Mouse (Mus musculus) heart, embryonic 16.5 days (tissue): ENCODE measurements around the gene A030005K14Rik. TPM values are rescaled to one million over a fixed set of nuclear protein-coding genes. Genes with fewer than 3 reads are reported as not detected.
A peak's percentile ranks its signal among the peaks of the same experiment; 100 is the strongest.

ENCODE experiments used
- ATAC-seq: fragments of 200-750 bp; cut with Nextera tagmentation; replicated peaks from 2 replicates; pipeline ENCODE4 v1.8.0; 2017; ENCODE audit warnings: moderate number of reproducible peaks; ENCODE audit not compliant: insufficient read depth, low FRiP score; ENCODE audit errors: extremely low read depth
- H3K27ac ChIP-seq: fragments of 300-500 bp; sonication (generic); 2 replicates; pipeline ENCODE4 v1.5.1; 2014; ENCODE audit warnings: mild to moderate bottlenecking, low read length, control low read depth, moderate library complexity
- H3K27me3 ChIP-seq: fragments of 300-500 bp; sonication (generic); 2 replicates; pipeline ENCODE4 v1.6.1; 2014; ENCODE audit warnings: low read length, mixed read lengths; ENCODE audit not compliant: control insufficient read depth, insufficient read depth
- H3K36me3 ChIP-seq: fragments of 300-500 bp; sonication (generic); 2 replicates; pipeline ENCODE4 v1.6.1; 2014; ENCODE audit not compliant: control insufficient read depth, insufficient read depth
- H3K4me1 ChIP-seq: fragments of 300-500 bp; sonication (generic); 2 replicates; pipeline ENCODE4 v1.6.1; 2014; ENCODE audit warnings: low read length, mixed read lengths; ENCODE audit not compliant: control insufficient read depth, insufficient read depth
- H3K4me2 ChIP-seq: fragments of 300-500 bp; sonication (generic); 2 replicates; pipeline ENCODE4 v1.6.1; 2014; ENCODE audit warnings: low read depth, mild to moderate bottlenecking, control low read depth, low read length
- H3K4me3 ChIP-seq: fragments of 300-500 bp; sonication (generic); 2 replicates; pipeline ENCODE4 v1.5.1; 2014; ENCODE audit warnings: mild to moderate bottlenecking, control low read depth, low read length
- H3K9ac ChIP-seq: fragments of 300-500 bp; sonication (generic); 2 replicates; pipeline ENCODE4 v1.6.1; 2014; ENCODE audit warnings: low read length, control low read depth
- H3K9me3 ChIP-seq: fragments of 300-500 bp; sonication (generic); replicated peaks from 2 replicates; pipeline ENCODE4 v1.6.1; 2016; ENCODE audit warnings: low read length; ENCODE audit not compliant: control insufficient read depth
- WGBS: fragments of 180-500 bp; shearing (Covaris S2); extraction: QIAGEN DNeasy Blood & Tissue Kit; methylation state at CpG from one replicate; pipeline ENCODE4 v1.1.7; 2014; 5-methylcytosine and 5-hydroxymethylcytosine counted together
- polyA plus RNA-seq: library from polyadenylated mRNA; unstranded; fragments of >200 nt; fragmentation: Nextera tagmentation; extraction: Ambion mirVana; gene quantifications from 2 replicates; pipeline ENCODE4 v1.2.1, GENCODE M21; 2015

Gene A030005K14Rik
- polyA plus RNA-seq, 1 experiment from 2014 or later, result not detected

DNA sequence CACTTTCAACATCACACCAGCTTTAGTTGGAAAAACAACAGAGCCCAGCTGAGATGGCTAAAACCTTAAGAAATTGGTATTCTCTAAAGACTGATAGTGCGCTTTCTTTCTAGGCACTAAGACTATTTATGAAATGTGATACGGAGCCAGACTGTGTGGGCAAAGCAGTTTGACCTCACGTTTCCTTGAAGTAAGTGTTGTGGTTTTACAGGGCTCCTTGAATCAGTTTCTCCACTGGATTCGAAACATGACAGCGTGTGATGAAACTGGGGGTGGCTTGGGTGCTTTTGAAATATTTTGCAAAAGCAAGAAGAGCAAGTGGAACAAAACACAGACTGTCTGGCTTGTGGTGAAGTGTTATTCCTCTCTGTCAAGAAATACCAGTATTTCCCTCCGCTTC lies 17.8 kb upstream of the A030005K14Rik start:
- Histone ChIP-seq H3K27ac (no peak overlapping the region), H3K4me1 (0 out of 2 replicates have a peak, but pooled peaks cover 2% of the 10 kb centered on the region), H3K4me3 (no peak overlapping the region), H3K9ac (no peak overlapping the region), H3K27me3 (no peaks in the 10 kb centered on the region), H3K9me3 (no peaks in the 10 kb centered on the region), H3K36me3 (no peaks in the 10 kb centered on the region), H3K4me2 (no peak overlapping the region)
- ATAC-seq, result no peak
- 72% methylated on average over 6 of the region's 6 CpGs for WGBS

GRCm38 (mm10) chr1:83076190-83076917 lies 17.2 kb upstream of the A030005K14Rik start:
- ATAC-seq, result peak; percentile 63
- peak overlapping the region; percentile 41 for H3K4me2 ChIP-seq
- H3K9ac ChIP-seq, result no peak overlapping the region
- H3K27me3 ChIP-seq, result no peaks in the 10 kb centered on the region
- no peaks in the 10 kb centered on the region for H3K36me3 ChIP-seq
- H3K4me3 ChIP-seq, result peak overlapping the region; percentile 28
- H3K27ac ChIP-seq, result no peak overlapping the region
- H3K9me3 ChIP-seq, result no peaks in the 10 kb centered on the region
- H3K4me1 ChIP-seq, result 0 out of 2 replicates have a peak, but pooled peaks cover 2% of the 10 kb centered on the region
- WGBS, result 40% methylated on average over 11 of the region's 11 CpGs

DNA sequence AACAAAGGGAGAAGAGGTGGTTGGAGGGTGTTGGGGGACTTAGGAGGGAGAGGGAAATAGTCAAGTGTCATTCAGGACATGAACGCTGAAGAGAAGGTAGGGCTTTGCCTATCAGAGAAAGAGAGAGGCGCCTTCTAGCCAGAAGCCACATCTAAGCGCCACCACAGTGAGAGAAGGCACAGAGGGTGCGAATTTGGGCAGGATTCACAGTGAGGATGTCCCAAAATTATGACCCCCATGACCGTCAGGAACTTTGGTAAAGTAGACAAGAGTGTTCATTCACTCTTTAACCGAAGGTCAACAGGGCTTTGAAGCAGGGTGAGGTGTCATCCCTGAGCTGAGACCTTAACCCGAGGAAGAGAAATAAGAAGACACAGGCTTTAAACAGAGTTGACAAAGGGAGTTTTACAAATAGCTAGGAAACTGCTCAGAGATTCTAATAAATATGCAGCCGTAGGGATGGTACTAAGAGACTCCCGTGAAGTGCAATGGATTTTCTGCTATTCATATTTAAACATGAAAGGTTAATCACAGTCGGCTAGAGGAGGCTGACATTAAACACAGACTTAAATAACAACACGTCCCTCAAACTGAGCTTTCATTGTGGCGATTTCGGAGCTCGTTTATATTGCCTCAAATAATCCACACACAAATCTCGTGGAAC lies 16.5 kb upstream of the A030005K14Rik start:
- no peak overlapping the region; the same call in 1 of the 2 replicates for H3K9ac ChIP-seq
- H3K4me1 ChIP-seq, result 0 out of 2 replicates have a peak, but pooled peaks cover 2% of the 10 kb centered on the region
- no peak for ATAC-seq
- peak overlapping the region; percentile 28 for H3K4me3 ChIP-seq
- no peaks in the 10 kb centered on the region for H3K9me3 ChIP-seq
- no peak overlapping the region for H3K27ac ChIP-seq
- H3K27me3 ChIP-seq, result no peaks in the 10 kb centered on the region
- no peaks in the 10 kb centered on the region for H3K36me3 ChIP-seq
- peak overlapping the region; percentile 41 for H3K4me2 ChIP-seq
- WGBS, result 37% methylated on average over 15 of the region's 15 CpGs

GRCm38 (mm10) chr1:83067205-83067604 lies 8.0 kb upstream of the A030005K14Rik start:
- H3K27me3 ChIP-seq, result no peaks in the 10 kb centered on the region
- H3K4me2 ChIP-seq, result no peak overlapping the region
- ATAC-seq, result no peak
- H3K9ac ChIP-seq, result no peak overlapping the region
- no peak overlapping the region for H3K27ac ChIP-seq
- H3K4me1 ChIP-seq, result no peaks in the 10 kb centered on the region
- no peaks in the 10 kb centered on the region for H3K9me3 ChIP-seq
- H3K4me3 ChIP-seq, result no peak overlapping the region
- WGBS, result 88% methylated on average over 10 of the region's 10 CpGs
- no peaks in the 10 kb centered on the region for H3K36me3 ChIP-seq

- Histone ChIP-seq H3K9ac (no peak overlapping the region), H3K4me1 (no peaks in the 10 kb centered on the region), H3K9me3 (no peaks in the 10 kb centered on the region), H3K4me3 (no peak overlapping the region), H3K27ac (no peak overlapping the region), H3K36me3 (no peaks in the 10 kb centered on the region), H3K4me2 (no peak overlapping the region), H3K27me3 (no peaks in the 10 kb centered on the region)
- ATAC-seq, result no peak
- 91% methylated on average over 4 of the region's 4 CpGs for WGBS
Observed at GRCm38 (mm10) chr1:83066577-83066976, 7.4 kb upstream of the A030005K14Rik start.

- Histone ChIP-seq H3K9me3 (no peaks in the 10 kb centered on the region), H3K27me3 (no peaks in the 10 kb centered on the region), H3K27ac (no peak overlapping the region), H3K4me2 (no peak overlapping the region), H3K4me1 (peaks cover 10% of the 10 kb centered on the region), H3K4me3 (no peak overlapping the region), H3K9ac (no peak overlapping the region), H3K36me3 (no peaks in the 10 kb centered on the region)
- WGBS, result 18% methylated on average over 3 of the region's 3 CpGs
- ATAC-seq, result no peak
Observed at GRCm38 (mm10) chr1:83064851-83065250, 5.7 kb upstream of the A030005K14Rik start.

DNA sequence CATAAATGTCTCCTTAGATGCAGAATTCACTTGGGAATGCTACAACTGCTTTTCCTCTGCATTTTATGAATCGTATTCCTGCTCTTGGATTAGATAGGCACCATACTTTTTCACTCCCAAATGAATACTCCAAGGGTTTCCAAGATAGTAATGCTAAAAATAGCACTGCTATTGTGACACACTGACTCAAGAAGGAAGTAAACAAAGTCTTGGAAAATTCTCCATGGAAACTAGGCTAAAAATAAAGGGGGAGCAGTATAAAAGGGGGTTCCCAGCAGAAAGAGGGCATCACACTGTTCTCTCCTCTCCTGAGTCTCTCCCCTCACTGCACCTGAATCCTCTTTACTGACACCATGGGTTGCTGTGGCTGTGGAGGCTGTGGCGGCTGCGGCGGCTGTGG lies 1.5 kb upstream of the A030005K14Rik start, which contains the start of gene Krtap28-13:
Gene Krtap28-13, plus strand, starts transcription at position 288 of the 400 bp plus-strand sequence.
- no peak within 1 kb of the TSS for H3K4me3 ChIP-seq
- peak within 1 kb of the TSS; percentile 23 for H3K27ac ChIP-seq
- WGBS, result 78% methylated on average over 4 of the region's 4 CpGs
- H3K9ac ChIP-seq, result no peak within 1 kb of the TSS
- peaks cover 13% of the 10 kb centered on the region for H3K4me1 ChIP-seq
- no peak within 1 kb of the TSS for H3K4me2 ChIP-seq
- H3K9me3 ChIP-seq, result no peaks in the 10 kb centered on the region
- no peak; the same call in 1 of the 2 replicates for ATAC-seq
- no peaks in the 10 kb centered on the region for H3K36me3 ChIP-seq
- no peaks in the 10 kb centered on the region for H3K27me3 ChIP-seq

DNA sequence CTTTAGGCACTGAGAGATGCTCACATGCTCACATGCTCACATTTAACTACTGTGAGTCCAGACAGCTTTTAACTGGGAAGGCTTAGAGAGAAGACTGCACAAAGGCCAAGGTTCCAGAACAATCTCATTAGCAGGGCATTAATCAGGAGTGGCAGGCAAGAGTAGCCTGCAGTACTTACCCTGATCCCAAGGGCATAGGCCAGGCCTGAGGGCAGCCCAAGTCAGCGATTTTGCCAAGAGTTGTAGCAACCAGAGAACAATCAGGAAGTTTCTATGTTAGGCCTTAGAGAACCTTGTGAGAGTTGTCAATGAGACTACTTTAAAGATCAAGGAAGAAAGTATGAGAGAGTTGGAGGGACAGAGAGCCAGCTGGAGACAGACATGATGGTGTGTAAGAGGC lies 697 bp downstream of the A030005K14Rik start:
- Histone ChIP-seq H3K9me3 (no peaks in the 10 kb centered on the region), H3K9ac (no peak overlapping the region), H3K27me3 (no peaks in the 10 kb centered on the region), H3K4me1 (peaks cover 13% of the 10 kb centered on the region), H3K4me2 (no peak overlapping the region), H3K4me3 (no peak overlapping the region), H3K36me3 (no peaks in the 10 kb centered on the region), H3K27ac (no peak overlapping the region)
- WGBS, result 78% methylated on average over 1 of the region's 1 CpGs
- no peak for ATAC-seq

DNA sequence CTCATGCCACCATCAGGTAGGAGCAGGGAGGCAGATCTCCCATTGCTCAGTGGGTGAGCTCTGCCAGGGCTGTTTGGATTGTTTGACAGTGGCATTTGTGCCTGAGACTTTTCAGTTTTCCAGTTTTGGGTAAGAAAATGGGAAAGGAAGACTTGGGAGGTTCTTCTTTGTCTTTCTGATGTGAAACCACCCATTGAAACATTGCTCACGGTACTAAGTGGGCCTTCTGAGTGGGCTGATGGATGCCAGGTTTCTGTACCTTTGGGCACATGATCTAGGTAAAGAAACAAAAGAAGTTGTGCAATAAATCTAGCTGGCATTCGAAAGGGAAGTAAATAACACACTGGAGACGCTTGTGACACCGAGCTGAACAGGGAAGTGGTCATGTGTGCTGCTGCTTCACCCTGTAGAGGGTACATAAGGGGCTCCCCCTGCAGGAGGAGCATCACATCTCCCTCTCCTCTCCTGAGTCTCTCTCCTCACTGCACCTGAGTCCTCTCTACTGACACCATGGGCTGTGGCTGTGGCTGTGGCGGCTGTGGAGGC lies 14.2 kb downstream of the A030005K14Rik start, which contains the start of gene Gm47969:
Gene Gm47969, plus strand, starts transcription at position 51 of the 546 bp plus-strand sequence.
- Histone ChIP-seq H3K4me2 (no peak within 1 kb of the TSS), H3K4me1 (no peaks in the 10 kb centered on the region), H3K4me3 (no peak within 1 kb of the TSS), H3K36me3 (no peaks in the 10 kb centered on the region), H3K9me3 (no peaks in the 10 kb centered on the region), H3K9ac (no peak within 1 kb of the TSS), H3K27ac (no peak within 1 kb of the TSS), H3K27me3 (no peaks in the 10 kb centered on the region)
- no peak for ATAC-seq
- 77% methylated on average over 5 of the region's 5 CpGs for WGBS
